Mouse (Mus musculus): ENCODE results near the gene Zfp934. TPM values are rescaled to one million over a fixed set of nuclear protein-coding genes. Genes with fewer than 3 reads are reported as not detected.
"Not testable (repeated sequence)": the region's sequence is repeated elsewhere in the genome, so short reads cannot be mapped to it uniquely, and the experiment has no call there.

Gene Zfp934
- polyA plus RNA-seq (2016; fragmentation: Nextera tagmentation; extraction: Ambion mirVana), result 21.5 and 23.1 TPM in 2 replicates

DNA sequence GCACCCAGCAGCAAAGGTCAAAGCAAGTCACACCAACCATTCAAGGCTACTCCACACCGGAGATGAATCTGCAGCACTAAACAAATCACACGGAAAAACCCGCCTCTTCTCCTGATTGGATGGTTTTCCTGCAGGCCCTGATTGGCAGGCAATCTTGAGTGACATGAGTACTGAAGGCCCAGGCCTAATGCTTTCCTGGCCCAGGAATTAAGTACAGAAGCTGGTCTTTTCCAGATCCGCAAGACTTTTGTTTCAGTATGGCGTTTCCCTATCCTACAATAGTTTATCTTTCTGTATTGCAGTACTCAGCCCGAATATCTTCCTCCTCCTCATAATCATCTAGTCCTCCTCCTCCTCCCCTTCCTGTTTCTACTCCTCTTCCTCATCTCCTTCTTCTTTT is at the start of gene Zfp934:
Gene Zfp934 (minus strand): TSS at position 101 of the 400 bp plus-strand sequence.
- H3K36me3 ChIP-seq (replicated peaks); H3K4me3 ChIP-seq; H3K9me3 ChIP-seq; H3K27me3 ChIP-seq (ENCODE audit: poor library complexity, severe bottlenecking); H3K27ac ChIP-seq; DNase-seq (ENCODE audit: extremely low spot score, low spot score); H3K4me1 ChIP-seq: not testable (repeated sequence)
- 92% methylated on average over 3 of the region's 6 CpGs for WGBS

DNA sequence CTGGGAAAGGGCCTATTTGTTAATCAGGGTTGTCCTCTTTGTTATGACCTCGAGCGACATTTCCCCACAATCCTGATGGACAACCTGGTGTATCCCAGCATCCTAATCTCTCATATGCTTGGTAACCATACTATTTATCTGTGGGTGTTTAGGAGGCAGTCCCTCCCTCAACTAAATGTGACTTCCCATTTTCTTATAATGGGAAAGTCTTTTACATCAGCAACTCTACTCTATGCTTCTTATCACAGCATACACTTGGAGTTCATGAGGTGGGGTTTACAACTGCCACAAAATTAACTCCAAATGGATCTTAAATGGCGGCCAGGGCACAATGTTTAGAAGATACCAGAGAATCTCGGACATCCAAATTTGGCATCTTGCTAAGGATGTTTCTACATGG is 46.5 kb upstream of the Zfp934 start:
- DNase-seq (ENCODE audit: extremely low spot score, low spot score); H3K4me1 ChIP-seq; H3K27me3 ChIP-seq (ENCODE audit: poor library complexity, severe bottlenecking); H3K4me3 ChIP-seq; H3K27ac ChIP-seq: not testable (repeated sequence)
- H3K36me3 ChIP-seq (replicated peaks), result peaks cover 48% of the 10 kb centered on the region
- WGBS, result 94% methylated on average over 4 of the region's 4 CpGs
- peaks cover 54% of the 10 kb centered on the region for H3K9me3 ChIP-seq

DNA sequence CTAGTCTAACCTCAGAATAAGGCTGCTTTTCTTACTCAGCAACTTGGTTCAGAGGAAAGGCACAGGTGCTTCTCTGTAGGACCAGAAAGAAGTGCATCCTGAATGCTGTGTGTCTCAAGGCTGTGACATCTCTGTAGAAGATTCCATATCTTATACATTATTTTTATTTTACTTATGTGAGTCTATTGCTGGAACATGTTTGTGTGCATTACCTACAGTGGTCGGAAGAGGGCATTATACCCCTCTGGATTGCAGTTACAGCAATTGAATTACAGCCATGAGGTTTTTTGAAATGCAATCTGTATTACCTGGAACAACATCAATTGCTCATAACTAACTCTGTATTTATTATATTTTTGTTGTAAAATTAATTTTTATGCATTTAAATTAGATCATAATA is 9.3 kb downstream of the Zfp934 start:
- 29% methylated on average over 1 of the region's 1 CpGs for WGBS
- not testable (repeated sequence) for H3K9me3 ChIP-seq; H3K4me1 ChIP-seq; H3K27me3 ChIP-seq (ENCODE audit: poor library complexity, severe bottlenecking); H3K27ac ChIP-seq; H3K4me3 ChIP-seq; H3K36me3 ChIP-seq (replicated peaks); DNase-seq (ENCODE audit: extremely low spot score, low spot score)

DNA sequence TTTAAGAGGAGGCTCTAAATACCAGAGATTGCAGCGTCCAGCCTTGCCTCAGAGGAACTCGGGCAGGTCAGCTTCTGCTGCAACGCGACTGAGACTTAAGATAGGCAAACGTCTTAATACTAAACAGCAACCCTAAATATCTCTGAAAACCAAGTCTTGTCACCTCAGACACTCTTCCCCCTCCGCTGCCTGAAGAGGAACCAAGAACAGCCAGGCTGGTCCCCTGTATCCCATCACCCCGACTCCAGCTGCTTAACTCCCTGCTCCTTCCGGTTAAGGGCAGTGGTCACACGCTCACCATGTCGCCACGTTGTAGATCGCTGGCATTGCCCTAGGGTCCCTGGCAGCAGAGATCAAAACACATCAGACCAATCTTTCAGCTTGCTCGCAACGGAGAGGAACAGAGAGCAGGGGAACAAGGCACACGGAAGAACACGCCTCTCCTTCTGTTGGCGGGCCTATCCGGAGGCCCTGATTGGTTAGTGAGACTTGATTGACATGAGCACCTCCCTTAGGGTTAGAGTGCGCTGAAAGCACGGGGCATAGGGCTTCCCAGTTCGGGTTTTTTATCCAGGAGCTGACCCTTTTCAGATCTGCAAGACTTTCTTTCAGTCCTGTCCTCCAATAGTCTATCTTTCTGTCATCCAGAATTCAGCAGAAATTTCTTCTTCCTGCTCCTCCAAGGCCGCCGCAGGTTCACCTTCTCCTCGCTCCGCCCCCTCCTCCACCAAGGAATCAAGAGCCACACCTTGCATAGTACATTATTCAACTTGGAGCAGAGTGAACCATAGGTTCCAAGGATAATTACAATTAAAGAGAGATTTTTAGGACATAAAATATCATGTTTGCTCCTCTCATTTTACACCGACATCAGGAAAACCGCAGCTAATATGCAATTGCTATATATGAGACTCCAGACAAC is 12.5 kb downstream of the Zfp934 start, which contains the start of gene Zfp935:
Gene Zfp935 (minus strand): TSS at position 323 of the 922 bp plus-strand sequence.
- not testable (repeated sequence) for H3K27me3 ChIP-seq (ENCODE audit: poor library complexity, severe bottlenecking); H3K4me1 ChIP-seq
- Histone ChIP-seq H3K9me3 (peaks cover 29% of the 10 kb centered on the region), H3K27ac (peak within 1 kb of the TSS; percentile 81), H3K4me3 (peak within 1 kb of the TSS; percentile 56), H3K36me3 (replicated peaks) (peaks cover 22% of the 10 kb centered on the region)
- 7% methylated on average over 27 of the region's 27 CpGs for WGBS
- peak; percentile 26 for DNase-seq (ENCODE audit: extremely low spot score, low spot score)

DNA sequence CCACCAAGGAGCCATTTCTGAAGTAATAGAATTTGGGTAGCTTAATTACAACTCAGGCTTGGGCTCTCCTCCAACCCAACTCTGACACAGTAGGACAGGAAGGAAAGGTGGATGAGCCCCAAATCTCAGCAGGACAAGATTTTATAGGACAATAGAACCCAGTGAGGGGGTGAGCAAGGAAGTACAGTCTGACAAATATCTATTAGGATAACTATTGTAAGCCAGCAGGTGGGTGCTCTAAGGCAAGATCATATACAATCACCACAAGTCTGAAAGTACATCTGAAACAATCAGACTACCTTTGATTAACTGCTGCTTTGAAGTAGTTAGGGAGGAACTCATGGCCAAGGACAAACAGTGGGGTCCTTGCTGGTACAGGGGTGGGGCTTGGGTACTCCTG is 40.9 kb downstream of the Zfp934 start:
- H3K27ac ChIP-seq; H3K4me1 ChIP-seq; DNase-seq (ENCODE audit: extremely low spot score, low spot score); H3K27me3 ChIP-seq (ENCODE audit: poor library complexity, severe bottlenecking); H3K4me3 ChIP-seq; H3K36me3 ChIP-seq (replicated peaks): not testable (repeated sequence)
- H3K9me3 ChIP-seq, result peaks cover 18% of the 10 kb centered on the region

DNA sequence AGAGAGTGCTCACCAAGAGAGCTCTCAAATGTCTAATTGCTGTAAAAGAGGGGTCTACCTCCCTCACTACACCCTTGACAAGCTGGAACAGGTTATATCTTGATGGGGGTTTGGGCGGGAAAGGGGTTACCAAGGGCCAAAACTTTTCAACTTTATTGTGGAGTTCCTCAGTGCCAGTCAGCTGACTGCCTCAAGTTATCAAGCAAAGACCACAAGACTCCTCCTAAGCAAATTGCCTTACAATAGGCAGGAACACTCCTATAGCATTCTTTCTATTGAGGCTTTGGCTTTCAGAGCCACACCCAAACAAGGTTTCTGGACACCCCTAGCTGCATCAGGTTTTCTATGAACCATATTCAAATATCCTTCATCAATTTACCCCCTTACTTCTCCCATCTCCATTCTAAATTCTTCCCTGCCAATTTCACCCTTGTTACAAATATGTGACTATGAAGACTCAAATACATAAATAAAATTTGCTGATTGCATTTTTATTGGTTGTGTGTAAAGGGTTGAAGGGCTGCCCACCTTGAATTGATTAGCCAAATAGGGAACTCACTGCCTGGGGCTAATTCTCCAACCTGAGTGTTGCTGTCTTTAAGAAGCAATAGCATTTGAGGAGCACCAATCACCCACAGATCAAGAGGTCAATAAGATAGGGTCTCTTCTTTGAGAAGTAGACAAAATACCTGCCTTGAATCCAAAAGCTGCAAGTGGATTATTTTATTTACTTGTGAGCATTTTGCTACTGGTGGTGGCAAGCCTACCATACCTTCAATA is 60.2 kb downstream of the Zfp934 start:
- H3K4me1 ChIP-seq; DNase-seq (ENCODE audit: extremely low spot score, low spot score); H3K36me3 ChIP-seq (replicated peaks); H3K27ac ChIP-seq; H3K27me3 ChIP-seq (ENCODE audit: poor library complexity, severe bottlenecking); H3K4me3 ChIP-seq: not testable (repeated sequence)
- WGBS, result 91% methylated on average over 1 of the region's 1 CpGs
- peaks cover 12% of the 10 kb centered on the region; the same call in 1 of the 2 replicates for H3K9me3 ChIP-seq

DNA sequence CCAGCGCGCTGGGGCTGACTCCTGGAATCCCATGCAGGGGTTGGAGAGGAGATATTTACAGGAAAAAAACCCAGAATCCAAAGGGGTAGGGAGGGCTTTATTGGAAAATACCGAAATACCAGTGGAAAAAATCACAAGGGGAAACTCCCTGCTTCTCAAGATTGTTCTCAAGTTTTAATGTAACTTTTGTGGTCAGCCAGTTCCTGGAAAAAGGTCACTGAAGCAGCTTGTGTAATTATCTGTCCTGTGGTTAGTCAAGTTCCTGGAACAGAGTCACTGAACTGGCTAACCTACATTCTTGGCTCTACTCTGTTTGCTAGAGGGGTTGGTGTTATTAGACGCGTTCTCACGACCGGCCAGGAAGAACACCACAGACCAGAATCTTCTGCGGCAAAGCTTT is 98.3 kb downstream of the Zfp934 start:
- 95% methylated on average over 8 of the region's 8 CpGs for WGBS
- H3K4me1 ChIP-seq; H3K27me3 ChIP-seq (ENCODE audit: poor library complexity, severe bottlenecking); H3K4me3 ChIP-seq; DNase-seq (ENCODE audit: extremely low spot score, low spot score); H3K36me3 ChIP-seq (replicated peaks); H3K9me3 ChIP-seq; H3K27ac ChIP-seq: not testable (repeated sequence)

DNA sequence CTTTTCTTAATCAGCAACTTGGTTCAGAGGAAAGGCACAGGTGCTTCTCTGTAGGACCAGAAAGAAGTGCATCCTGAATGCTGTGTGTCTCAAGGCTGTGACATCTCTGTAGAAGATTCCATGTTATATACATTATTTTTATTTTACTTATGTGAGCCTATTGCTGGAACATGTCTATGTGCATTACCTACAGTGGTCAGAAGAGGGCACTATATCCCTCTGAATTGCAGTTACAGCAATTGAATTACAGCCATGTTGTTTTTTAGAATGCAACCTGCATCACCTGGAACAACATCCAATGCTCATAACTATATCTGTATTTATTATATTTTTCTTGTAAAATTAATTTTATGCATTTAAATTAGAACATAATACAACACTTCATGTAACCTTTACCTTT is 101.1 kb downstream of the Zfp934 start:
- H3K27ac ChIP-seq; H3K4me3 ChIP-seq; DNase-seq (ENCODE audit: extremely low spot score, low spot score); H3K4me1 ChIP-seq; H3K27me3 ChIP-seq (ENCODE audit: poor library complexity, severe bottlenecking); H3K36me3 ChIP-seq (replicated peaks): not testable (repeated sequence)
- peaks cover 13% of the 10 kb centered on the region; the same call in 1 of the 2 replicates for H3K9me3 ChIP-seq

DNA sequence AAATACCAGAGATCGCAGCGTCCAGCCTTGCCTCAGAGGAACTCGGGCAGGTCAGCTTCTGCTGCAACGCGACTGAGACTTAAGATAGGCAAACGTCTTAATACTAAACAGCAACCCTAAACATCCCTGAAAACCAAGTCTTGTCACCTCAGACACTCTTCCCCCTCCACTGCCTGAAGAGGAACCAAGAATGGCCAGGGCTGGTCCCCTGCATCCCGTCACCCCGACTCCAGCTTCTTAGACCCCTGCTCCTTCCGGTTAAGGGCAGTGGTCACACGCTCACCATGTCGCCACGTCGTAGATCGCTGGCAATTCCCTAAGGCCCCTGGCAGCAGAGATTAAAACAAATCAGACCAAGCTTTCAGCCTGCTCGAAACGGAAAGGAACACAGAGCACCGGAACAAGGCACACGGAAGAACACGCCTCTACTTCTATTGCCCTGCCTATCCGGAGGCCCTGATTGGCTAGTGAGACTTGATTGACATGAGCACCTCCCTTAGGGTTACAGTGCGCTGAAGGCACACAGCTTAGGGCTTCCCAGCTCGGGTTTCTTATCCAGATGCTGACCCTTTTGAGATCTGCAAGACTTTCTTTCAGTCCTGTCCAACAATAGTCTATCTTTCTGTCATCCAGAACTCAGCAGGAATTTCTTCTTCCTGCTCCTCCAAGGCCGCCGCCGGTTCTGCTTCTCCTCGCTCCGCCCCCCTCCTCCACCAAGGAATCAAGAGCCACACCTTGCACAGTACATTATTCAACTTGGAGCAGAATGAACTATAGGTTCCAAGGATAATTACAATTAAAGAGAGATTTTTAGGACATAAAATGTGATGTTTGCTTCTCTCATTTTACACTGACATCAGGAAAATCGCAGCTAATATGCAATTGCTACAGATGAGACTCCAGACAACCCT is 104.3 kb downstream of the Zfp934 start, which contains the start of gene Gm49359:
Gene Gm49359 (minus strand): TSS at position 409 of the 911 bp plus-strand sequence.
- peaks cover 29% of the 10 kb centered on the region for H3K36me3 ChIP-seq (replicated peaks)
- peak within 1 kb of the TSS; percentile 86 for H3K27ac ChIP-seq
- H3K9me3 ChIP-seq, result peaks cover 22% of the 10 kb centered on the region
- DNase-seq (ENCODE audit: extremely low spot score, low spot score), result peak; percentile 79
- not testable (repeated sequence) for H3K4me1 ChIP-seq; H3K27me3 ChIP-seq (ENCODE audit: poor library complexity, severe bottlenecking)
- peak within 1 kb of the TSS; percentile 68 for H3K4me3 ChIP-seq
- 5% methylated on average over 28 of the region's 28 CpGs for WGBS

Small RNA genes lying within 50 kb of the gene (microRNA-seq; reads per million reads assigned to microRNA genes)
- gene Gm22256, result not detected

Other genes with a start within 250 kb of the Zfp934 start
- gene Gm3604, start 188.0 kb downstream of the Zfp934 start, polyA plus RNA-seq (2016; fragmentation: Nextera tagmentation; extraction: Ambion mirVana), result 3.4 and 3.9 TPM in 2 replicates
- 10.3 and 13.2 TPM in 2 replicates for gene Gm49359, start 104.4 kb downstream of the Zfp934 start, polyA plus RNA-seq (2016; fragmentation: Nextera tagmentation; extraction: Ambion mirVana)
- 0.23 TPM in 1 of 2 replicates, not detected in the other for gene Zfp935, start 12.7 kb downstream of the Zfp934 start, polyA plus RNA-seq (2016; fragmentation: Nextera tagmentation; extraction: Ambion mirVana)
- gene 6720489N17Rik, start 53.0 kb upstream of the Zfp934 start, polyA plus RNA-seq (2016; fragmentation: Nextera tagmentation; extraction: Ambion mirVana), result 16.4 and 17.5 TPM in 2 replicates
- gene Platr25, start 189.5 kb upstream of the Zfp934 start, polyA plus RNA-seq (2016; fragmentation: Nextera tagmentation; extraction: Ambion mirVana), result 30.6 and 30.9 TPM in 2 replicates
- 11.4 and 13.3 TPM in 2 replicates for gene Gm5141, start 214.6 kb upstream of the Zfp934 start, polyA plus RNA-seq (2016; fragmentation: Nextera tagmentation; extraction: Ambion mirVana)